Mouse (Mus musculus): Measurements from ENCODE around the gene Ergic2. TPM values are rescaled to one million over a fixed set of nuclear protein-coding genes. Genes with fewer than 3 reads are reported as not detected.
A peak's percentile ranks its signal among the peaks of the same experiment; 100 is the strongest.

Ergic2 gene
- total RNA-seq (2021) = 10 to 100 TPM; 46.3 to 63.5 TPM
- long read RNA-seq, experiment 1, full-length matches to known transcripts = 92 of 109 reads
- long read RNA-seq, experiment 1, partial matches to known transcripts = 3 of 109 reads
- long read RNA-seq, experiment 1, other reads (novel, unspliced or antisense) = 14 of 109 reads
- long read RNA-seq, experiment 2, full-length matches to known transcripts = 78 of 91 reads
- long read RNA-seq, experiment 2, partial matches to known transcripts = 1 of 91 reads
- long read RNA-seq, experiment 2, other reads (novel, unspliced or antisense) = 12 of 91 reads

DNA sequence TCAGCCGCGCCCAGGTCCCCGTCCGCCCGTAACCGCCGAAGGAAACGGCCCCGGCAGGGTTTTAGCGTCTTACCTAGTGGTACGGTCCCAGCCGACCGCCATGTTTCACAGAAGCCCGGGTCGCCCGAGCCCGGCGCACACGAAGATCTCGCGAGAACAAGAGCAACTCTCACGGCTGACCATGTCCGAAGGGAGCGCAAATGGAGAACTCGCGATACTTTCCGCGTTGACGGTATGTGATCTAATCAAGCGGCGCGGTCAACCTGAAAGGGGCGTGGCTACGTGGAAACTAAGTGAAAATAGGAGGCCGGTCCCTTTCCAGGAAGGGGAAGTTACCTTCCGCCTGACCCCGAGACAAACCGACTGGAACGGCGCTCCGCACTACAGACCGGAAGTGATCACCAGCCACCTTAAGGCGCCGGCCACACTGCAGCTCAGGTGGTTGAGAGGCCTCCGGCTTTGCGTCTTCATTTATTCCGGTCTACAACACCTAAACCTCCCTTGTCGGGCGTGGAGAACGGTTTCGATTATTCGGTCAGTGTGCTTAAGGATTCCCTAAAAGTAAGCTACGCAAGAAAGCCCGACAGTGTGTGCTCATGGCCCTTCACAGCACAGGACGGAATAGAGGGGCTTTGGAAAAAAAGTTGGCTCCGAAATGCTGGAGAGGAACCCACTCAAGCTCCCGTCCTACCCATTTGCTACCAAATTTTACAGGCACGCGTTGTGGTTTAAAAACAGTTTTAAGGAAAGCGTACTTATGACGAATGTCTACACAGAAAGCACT lies at the start of gene Ergic2:
Gene Ergic2 (minus strand): TSS at position 478 of the 784 bp plus-strand sequence.
- intact Hi-C loops (cut with DNase I) = loop anchor here (5.0 to 10.0 kb wide), 2 partner anchors 703 to 1095 kb away; partner anchors contain the start of gene Resf1
- peak; percentile 93 to 96 for DNase-seq

DNA sequence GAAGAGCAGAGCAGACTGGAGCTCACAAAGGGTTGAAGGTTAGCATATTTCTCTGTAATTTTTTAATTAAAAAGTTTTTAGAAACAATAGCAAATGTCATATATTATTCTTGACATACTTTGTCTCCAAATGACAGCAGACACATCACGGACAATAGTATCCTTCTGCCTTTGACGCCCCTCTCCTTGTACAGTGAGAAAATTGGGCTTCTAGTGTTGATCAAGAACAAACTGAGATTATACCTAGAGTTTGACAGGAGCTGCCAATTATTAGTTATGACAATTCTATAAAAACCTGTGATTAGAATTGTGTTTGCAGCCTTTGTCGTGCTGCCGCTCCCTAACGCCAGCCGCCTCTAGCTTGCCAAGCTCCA lies 48.5 kb upstream of the Ergic2 start:
- intact Hi-C loops (cut with DNase I) = no loop called here
- DNase-seq = no peak

DNA sequence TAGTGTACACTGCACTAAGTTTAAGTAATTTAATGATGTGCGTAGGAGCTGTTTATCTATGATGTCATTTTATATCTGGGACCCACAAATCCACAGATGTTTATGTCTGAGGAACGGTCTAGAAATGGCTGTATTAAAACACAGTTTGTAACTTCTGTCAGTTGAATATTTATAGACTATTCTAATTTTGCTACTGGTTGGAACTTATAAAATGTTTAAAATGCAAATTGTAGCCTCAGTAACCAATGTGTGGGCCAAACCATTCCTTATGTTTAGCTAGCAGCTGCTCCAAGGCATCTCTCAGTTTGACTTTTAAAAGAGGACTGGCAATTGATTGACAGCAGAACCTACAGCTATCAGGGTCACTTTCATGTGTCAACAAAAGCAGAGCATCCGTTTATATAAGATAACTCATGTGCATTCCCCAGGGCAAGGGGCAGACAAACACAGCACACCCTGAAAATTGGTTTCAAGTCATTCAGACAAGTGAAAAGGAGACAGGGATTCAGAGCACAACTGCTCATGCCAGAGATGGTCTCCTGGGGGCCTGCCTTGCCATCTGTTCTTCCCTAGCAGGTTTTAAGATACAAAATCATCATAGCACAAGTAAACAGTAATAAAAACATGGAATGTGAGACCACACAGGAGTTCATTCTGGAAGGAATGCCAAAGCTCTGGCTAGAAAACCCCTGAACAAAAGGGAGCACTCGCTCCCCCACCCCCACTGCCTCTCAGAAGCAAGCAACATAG lies 48.0 kb upstream of the Ergic2 start:
- DNase-seq = peak; percentile 18 to 28
- intact Hi-C loops (cut with DNase I) = no loop called here

DNA sequence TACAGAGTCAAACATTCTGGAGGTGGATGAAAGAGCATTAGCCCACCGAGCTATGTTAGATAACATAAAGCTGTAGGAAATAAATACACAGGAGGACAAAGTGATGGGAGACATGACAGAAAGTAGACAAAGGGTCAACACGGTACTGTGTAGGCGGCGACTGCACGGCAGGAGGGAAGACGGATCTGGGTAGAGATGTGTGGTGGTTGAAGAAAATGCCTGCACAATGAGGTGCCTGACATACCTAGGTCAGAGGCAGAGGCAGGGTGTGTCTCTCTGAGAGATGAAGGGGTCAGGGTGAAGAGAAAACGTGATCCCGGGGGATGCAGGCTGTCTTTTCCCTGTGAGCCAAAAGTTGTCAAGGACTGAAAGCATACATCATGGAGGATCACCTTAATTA lies 46.9 kb upstream of the Ergic2 start:
- no peak for DNase-seq
- intact Hi-C loops (cut with DNase I) = no loop called here

DNA sequence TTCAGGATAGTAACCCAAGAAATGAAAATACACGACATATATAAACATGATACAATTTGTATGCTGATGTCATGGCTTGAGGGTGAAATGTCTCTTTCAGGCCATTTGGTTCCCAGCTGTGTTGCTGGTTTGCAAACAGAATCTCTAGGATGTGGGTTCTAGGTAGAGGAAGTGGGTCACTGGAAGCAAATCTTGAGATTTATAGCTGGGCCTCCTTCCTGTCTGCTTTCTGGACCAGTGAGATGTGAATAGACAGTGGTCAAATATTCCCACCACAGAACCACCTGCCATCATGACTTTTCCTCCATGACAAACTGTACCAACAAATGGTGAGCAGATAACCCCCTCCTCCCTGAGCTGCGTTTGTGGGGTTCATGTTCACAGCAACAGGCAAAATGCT lies 45.6 kb upstream of the Ergic2 start:
- no peak for DNase-seq
- intact Hi-C loops (cut with DNase I) = no loop called here

DNA sequence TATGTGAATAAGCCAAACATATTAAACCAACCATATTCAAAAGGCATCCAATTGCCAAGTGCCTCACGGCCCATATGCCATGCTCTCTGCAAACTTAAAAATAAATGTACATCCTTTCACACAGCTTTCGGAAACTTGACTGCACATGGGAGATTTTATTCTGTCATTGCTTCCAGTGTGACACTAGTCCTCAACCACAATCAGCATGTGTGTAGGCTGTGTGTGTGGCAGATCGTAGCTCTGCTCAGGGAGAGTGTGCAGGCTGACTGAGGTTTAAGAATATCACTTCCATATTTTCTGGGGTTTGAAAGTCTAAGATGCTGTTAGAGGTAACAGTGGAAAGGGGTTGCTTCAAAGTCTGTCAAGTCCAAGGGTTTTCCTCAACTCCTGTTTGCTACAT lies 43.9 kb upstream of the Ergic2 start:
- intact Hi-C loops (cut with DNase I) = no loop called here
- no peak for DNase-seq

DNA sequence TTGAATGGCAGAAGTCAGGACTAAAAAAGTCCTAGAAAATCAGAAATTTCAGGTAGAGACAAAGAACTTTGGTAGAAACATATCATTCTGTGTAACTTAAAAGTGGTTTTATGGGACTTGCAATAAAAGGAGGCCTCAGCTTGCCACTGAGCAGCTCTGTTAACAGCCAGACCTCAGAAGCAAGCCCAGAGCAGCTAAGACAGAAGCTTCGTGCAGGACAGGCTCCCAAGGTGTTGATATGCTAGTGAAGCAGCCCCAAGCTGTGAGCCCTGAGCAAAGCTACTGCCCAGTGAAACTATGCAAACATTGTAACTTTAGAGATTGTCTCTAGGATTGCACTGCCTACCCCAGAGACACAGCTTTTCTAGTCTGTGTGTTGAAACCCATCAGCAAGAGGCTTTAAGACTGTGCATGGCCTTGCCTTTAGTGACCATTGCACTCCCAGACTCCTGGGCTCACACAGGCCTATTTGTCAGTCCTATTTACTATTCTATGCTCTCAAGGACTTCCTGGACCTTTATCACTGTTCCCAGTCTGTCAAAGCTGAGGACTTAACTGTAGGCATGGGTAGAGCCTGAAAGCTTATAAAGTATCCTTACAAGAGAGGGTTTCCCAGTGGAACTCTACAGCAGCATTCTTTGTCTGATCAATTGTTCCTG lies 43.4 kb upstream of the Ergic2 start:
- intact Hi-C loops (cut with DNase I) = no loop called here
- DNase-seq = no peak

DNA sequence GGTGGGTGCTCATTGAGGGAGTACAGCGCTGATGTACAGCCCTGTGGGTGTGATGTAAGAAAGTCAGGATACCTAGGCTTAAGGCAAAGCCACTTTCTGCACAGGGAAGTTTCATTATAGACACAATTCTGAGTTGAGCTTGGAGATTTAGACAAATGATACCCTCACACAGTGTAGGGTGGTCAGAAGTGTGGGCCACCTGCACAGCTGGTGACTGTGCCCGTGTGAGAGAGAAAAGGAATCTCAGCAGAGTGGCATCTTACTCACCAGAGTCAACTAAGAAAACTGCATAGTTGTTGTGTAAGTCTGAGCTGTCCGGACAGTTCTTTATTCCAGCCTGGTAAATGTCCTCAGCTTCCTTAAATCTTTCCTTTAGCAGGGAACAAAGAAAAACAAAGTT lies 37.0 kb upstream of the Ergic2 start:
- intact Hi-C loops (cut with DNase I) = loop anchor here (2.0 to 5.0 kb wide), 5 partner anchors 148 to 664 kb away; partner anchors contain the start of gene Tmtc1

DNA sequence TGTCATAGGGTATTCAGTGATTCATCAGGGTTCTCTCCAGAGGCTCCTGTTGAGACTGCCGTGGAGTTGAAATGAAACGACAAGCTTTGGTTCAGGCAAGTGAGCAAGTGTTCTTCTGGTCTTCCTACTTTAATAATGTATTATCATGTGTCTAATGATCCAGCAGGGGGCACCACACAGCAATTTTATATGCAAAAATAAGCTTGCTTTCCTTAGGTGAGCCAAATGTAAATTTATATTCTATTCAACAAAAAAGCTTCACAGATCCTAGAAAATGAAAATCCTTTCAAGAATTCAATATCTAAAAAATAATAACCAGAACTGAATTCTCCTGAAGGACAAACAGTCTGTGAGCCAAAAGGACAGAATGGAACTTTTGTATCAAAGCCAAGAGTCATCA lies 36.5 kb upstream of the Ergic2 start:
- peak; percentile 45 to 66 for DNase-seq
- intact Hi-C loops (cut with DNase I) = loop anchor here (2.0 to 5.0 kb wide), 5 partner anchors 149 to 664 kb away; partner anchors contain the start of gene Tmtc1

More for the DNA sequence above, 37.0 kb upstream of the Ergic2 start:
- no peak for DNase-seq

DNA sequence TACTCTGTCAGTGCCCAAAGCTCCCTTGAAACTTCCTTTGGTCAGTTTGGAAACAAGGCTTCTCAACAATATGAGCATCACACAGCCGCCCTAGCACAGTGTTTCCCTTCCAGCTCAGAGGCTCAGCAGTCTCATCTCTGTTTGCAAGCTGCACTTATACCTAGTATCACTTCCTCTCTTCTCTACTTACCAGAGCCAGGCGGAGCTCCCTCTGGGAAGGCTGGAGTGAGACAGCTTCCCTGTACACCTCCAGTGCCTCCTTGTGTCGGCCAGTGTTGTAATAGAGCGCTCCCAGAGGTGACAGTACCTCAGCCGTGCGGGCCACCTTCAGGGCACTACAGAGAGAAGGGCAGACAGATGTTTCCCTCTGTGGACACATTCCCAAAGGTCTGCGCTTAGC lies 34.4 kb upstream of the Ergic2 start:
- intact Hi-C loops (cut with DNase I) = loop anchor here (5.0 kb wide), 3 partner anchors 151 to 506 kb away; partner anchors contain the start of gene Tmtc1
- no peak for DNase-seq

DNA sequence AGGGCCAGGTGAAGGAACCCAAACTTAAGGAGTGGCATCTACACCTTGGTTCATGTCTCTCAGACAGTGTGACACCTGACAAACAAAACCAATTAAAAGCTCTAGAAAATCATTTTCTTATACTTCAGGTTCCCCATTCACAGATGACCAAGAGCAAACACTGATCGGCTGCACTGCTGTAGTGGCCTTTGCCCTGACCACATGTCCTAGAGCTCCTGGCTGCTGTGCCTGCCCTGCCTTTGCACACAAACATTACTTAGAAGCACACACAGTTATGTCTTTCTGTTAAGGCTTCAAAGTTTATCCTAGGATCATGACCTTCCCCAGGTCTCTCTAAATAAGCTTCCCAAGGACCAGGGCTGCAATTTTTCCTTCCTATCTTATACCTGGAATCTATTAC lies 32.7 kb upstream of the Ergic2 start:
- DNase-seq = no peak
- intact Hi-C loops (cut with DNase I) = loop anchor here (5.0 kb wide), 3 partner anchors 152 to 507 kb away; partner anchors contain the start of gene Tmtc1

DNA sequence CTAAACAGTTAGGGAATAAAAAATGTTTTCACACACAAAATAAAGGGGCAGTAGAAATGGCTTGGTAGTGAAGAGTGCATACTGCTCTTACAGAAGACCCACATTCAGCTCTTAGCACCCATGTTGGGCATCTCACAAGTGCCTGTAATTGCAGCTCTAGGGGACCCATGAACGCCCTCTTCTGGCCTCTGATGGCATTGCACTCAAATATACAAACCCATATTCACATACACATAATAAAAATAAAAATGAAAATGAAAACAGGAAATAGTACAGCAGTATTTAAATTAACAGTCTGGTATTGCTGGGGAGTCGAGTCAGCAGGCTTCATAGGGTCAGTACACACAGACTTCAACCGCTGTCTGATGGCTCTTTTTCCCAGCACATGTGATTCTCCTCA lies 30.1 kb upstream of the Ergic2 start:
- intact Hi-C loops (cut with DNase I) = no loop called here
- no peak for DNase-seq

DNA sequence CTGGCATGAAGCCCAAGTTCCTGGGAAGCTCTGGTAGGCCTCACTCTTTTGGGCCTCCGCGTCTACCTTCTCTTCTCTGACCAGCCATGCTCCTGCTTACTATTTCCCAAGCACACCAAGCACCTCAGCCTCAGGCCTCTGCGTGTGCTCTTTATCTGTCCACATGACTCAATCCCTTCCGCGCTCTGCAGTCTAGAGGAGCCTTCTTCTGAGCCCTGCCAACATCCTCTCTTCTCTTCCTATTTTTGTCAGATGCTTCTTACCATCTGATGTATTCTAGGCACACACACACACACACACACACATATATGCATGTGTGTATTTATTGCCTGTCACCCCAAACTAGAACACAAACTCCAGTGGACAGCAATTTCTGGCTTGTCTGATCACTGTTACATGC lies 29.5 kb upstream of the Ergic2 start:
- intact Hi-C loops (cut with DNase I) = no loop called here
- no peak for DNase-seq

DNA sequence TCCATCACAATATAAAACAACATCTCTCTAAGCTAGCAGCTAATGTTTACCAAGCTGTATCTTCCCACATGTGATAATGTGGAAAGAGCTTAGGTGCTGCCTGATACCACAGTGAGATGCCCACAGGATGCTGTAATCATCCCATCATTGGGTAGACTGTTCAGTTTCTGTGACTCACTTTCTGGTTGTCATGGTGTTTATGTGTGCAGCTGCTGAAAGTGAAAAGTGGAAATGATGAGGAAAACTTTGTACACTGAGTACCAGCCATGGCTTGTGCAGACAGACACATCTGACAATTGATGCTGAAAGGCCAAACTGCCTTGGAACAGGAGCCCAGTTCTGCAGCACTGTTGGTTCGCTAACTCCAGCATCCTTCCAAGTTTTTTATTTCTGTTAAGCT lies 27.1 kb upstream of the Ergic2 start:
- DNase-seq = no peak
- intact Hi-C loops (cut with DNase I) = no loop called here

DNA sequence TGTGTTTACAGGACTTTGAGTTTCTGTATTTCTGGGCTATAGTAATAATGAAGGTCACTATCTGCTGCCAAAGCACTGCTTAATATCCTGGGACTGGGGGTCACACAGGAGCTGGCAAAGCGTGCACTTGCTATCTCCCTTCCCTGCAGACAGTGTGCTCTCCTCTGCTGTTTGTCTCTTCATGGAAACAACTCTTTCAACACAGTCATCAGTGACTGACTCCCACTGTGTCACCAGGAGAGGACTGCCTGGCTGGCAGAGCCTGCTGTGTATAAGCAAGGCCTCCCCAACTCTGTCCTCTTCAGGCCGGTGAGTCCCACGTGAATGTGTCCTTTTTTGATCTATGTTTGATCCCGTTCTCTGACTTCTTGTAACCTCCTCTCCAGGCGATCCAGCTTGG lies 25.3 kb upstream of the Ergic2 start:
- no peak for DNase-seq

DNA sequence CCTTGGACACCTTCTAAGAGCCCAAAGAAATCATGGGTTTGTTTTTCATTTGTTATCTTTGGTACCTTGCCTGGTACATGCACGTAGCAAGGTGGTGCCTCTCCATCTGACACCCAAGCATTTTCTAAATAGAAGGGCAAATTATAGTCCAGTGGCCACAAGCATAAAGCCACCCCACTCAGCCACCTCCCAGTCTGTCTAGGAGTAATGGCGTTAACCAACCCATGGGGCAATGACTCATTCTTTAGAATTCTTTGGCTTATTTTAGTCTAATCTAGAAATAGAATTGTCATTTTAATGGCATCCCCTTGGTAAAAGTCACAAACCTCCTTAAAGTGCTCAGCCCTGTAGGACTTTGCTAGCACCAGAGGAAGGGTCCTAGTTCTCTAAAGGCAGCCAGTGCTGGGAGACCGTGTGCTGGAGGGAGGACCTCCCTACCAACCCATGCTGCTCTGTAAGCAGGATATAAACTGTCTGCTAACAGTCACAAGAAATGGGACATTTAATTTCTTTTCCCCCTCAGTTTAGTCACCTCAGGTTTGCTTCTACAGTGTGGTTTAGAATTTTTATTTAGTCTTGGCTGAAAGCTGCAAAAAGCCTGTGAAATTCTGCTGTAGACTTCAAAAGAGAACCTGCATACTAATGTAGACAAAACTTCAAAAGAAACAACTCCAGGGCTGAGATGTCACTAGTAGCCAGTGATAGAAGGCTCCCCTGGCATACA lies 22.1 kb upstream of the Ergic2 start:
- intact Hi-C loops (cut with DNase I) = no loop called here
- DNase-seq = no peak

More for the DNA sequence above, 25.3 kb upstream of the Ergic2 start:
- intact Hi-C loops (cut with DNase I) = no loop called here

DNA sequence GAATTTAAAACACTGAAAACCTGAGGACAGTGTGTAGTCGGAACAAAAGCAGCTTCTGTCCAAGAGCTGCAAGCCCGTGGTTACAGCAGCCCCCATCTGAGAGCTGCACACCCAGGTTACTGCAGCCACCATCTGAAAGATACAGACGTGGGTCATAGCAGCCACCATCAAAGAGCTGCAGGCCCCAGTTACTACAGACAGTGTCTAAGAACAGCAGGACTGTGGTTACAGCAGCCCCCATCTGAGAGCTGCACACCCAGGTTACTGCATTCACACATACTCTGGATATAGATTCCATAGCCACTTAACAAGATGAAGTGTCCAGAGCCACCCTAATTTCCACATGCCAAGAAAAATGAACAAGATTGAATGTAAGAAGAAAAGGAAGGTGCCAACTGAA lies 15.4 kb upstream of the Ergic2 start:
- DNase-seq = no peak
- intact Hi-C loops (cut with DNase I) = no loop called here

DNA sequence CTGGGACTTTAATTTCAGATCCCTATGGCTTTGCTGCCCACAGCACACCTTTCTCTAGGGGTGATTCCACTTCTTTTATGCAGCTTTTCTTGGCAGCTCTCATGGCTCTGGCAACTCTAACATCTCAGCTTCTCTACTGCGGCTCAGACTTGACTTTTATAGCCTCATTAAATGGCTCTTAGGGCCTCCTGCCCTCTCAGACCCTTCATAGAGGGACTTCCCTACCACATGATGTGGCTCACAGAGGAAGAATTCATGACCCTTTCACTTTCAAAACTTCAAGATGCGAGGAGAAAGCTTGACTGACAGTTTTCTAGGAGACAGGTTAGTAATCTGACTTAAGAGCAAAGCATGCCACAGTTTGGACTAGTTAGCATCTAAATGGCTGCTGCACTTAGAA lies 10.5 kb upstream of the Ergic2 start:
- DNase-seq = no peak
- intact Hi-C loops (cut with DNase I) = no loop called here

DNA sequence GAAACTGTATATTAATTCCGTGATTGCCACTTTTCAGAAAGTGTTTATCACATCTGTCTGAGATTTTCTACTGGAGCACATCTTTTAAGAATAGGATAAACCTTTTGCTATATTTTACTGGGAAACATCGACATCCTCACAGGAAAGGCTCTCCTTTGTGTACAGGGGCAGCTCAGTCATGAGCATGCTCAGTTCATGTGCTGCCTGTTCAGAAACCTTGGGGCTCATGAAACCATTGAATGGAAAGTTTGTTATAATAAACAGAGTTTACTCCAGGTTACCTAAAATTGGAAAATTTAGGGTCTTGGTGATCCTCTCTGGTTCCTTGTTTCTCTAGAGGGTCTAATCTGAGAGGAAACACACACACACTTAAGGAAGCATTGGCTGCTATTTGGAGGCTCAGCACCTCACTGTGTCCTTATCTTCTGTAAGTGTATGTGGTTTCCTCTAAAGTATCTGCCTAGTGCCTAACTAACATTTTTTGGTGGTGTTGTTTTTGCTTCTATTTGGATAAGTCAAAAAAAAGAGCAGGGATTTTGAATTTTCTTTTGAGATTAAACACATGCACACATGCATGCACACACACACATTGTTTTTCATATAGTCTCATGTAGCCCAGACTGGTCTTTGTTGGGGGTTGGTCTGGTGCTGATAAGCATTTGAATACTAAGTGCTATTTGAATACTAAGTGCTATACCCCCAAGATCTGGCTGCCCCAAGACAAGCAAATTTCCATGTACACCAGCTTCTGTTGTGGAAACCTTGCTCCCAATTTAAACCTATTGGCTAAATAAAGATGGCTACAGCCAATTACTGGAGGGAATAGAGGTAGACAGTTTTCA lies 6.3 kb upstream of the Ergic2 start:
- no peak for DNase-seq
- intact Hi-C loops (cut with DNase I) = loop anchor here (10.0 kb wide), 1 partner anchor 696 kb away; no protein-coding TSS in a partner anchor

Data from heart, postnatal 14 days (tissue).